Mouse (Mus musculus): ENCODE results near the gene Clpp. TPM values are rescaled to one million over a fixed set of nuclear protein-coding genes. Genes with fewer than 3 reads are reported as not detected.
A peak's percentile ranks its signal among the peaks of the same experiment; 100 is the strongest.

The Clpp gene
- polyA plus RNA-seq, 1 experiment from 2014 or later = 142 TPM

GRCm38 (mm10) chr17:56982013-56982412 lies 8.1 kb upstream of the Clpp start, which contains the start of gene Acer1:
TSS of gene Acer1 (minus strand) at chr17:56982126.
- ATAC-seq (ENCODE audit: insufficient read depth, low FRiP score, low TSS enrichment) = no peak
- DNase-seq (ENCODE audit: low spot score) = no peak
- WGBS = 79% methylated on average over 5 of the region's 5 CpGs

DNA sequence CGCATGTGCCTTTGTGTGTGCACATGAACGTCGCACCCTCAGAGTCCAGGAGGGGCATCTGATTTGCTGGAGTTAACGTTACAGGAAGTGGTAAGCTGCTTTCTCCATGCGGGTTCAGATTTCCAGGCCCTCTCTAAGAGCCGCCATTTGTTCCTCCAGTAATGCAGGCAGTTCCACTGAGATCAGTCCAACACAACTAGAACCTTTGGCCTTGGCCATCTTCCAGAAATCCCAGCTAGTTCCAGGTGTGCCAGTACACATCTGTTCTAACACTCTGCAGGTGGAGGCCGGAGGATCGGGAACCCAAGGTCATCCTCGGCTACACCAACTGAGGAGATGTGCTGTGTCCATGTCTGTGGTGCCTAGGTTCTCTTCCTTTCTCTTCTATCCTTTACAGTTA lies 5.2 kb upstream of the Clpp start:
- no peak overlapping the region for H3K4me3 ChIP-seq (ENCODE audit: low read depth, low read length)
- H3K4me2 ChIP-seq (ENCODE audit: low read depth) = no peak overlapping the region
- WGBS = 85% methylated on average over 9 of the region's 9 CpGs
- no peaks in the 10 kb centered on the region for H3K9me3 ChIP-seq (ENCODE audit: control insufficient read depth, low read length)
- no peak overlapping the region for H3K9ac ChIP-seq (ENCODE audit: low read length)
- no peaks in the 10 kb centered on the region for H3K27me3 ChIP-seq (ENCODE audit: control insufficient read depth, insufficient read depth, low read length)
- H3K36me3 ChIP-seq (ENCODE audit: control insufficient read depth, insufficient read depth, low read length) = no peaks in the 10 kb centered on the region
- H3K27ac ChIP-seq (ENCODE audit: low read depth, low read length) = no peak overlapping the region
- ATAC-seq (ENCODE audit: insufficient read depth, low FRiP score, low TSS enrichment) (no peak), DNase-seq (ENCODE audit: low spot score) (no peak)
- no peaks in the 10 kb centered on the region for H3K4me1 ChIP-seq (ENCODE audit: control insufficient read depth, insufficient read depth, low read length)

More at GRCm38 (mm10) chr17:56982013-56982412, 8.1 kb upstream of the Clpp start, which contains the start of gene Acer1:
- H3K36me3 ChIP-seq (ENCODE audit: control insufficient read depth, insufficient read depth, low read length) = no peaks in the 10 kb centered on the region
- H3K4me1 ChIP-seq (ENCODE audit: control insufficient read depth, insufficient read depth, low read length) = no peaks in the 10 kb centered on the region
- H3K9me3 ChIP-seq (ENCODE audit: control insufficient read depth, low read length) = no peaks in the 10 kb centered on the region
- no peak within 1 kb of the TSS for H3K9ac ChIP-seq (ENCODE audit: low read length)
- H3K4me3 ChIP-seq (ENCODE audit: low read depth, low read length) = no peak within 1 kb of the TSS
- H3K27me3 ChIP-seq (ENCODE audit: control insufficient read depth, insufficient read depth, low read length) = no peaks in the 10 kb centered on the region
- no peak within 1 kb of the TSS for H3K4me2 ChIP-seq (ENCODE audit: low read depth)
- H3K27ac ChIP-seq (ENCODE audit: low read depth, low read length) = no peak within 1 kb of the TSS

- ATAC-seq (ENCODE audit: insufficient read depth, low FRiP score, low TSS enrichment) (no peak), DNase-seq (ENCODE audit: low spot score) (no peak)
- Histone ChIP-seq H3K9me3 (ENCODE audit: control insufficient read depth, low read length) (no peaks in the 10 kb centered on the region), H3K4me1 (ENCODE audit: control insufficient read depth, insufficient read depth, low read length) (no peaks in the 10 kb centered on the region), H3K9ac (ENCODE audit: low read length) (no peak overlapping the region), H3K27ac (ENCODE audit: low read depth, low read length) (no peak overlapping the region), H3K36me3 (ENCODE audit: control insufficient read depth, insufficient read depth, low read length) (no peaks in the 10 kb centered on the region), H3K4me3 (ENCODE audit: low read depth, low read length) (no peak overlapping the region), H3K4me2 (ENCODE audit: low read depth) (no peak overlapping the region), H3K27me3 (ENCODE audit: control insufficient read depth, insufficient read depth, low read length) (no peaks in the 10 kb centered on the region)
- WGBS = 57% methylated on average over 3 of the region's 3 CpGs
Measured at GRCm38 (mm10) chr17:56985656-56986055, 4.4 kb upstream of the Clpp start.

DNA sequence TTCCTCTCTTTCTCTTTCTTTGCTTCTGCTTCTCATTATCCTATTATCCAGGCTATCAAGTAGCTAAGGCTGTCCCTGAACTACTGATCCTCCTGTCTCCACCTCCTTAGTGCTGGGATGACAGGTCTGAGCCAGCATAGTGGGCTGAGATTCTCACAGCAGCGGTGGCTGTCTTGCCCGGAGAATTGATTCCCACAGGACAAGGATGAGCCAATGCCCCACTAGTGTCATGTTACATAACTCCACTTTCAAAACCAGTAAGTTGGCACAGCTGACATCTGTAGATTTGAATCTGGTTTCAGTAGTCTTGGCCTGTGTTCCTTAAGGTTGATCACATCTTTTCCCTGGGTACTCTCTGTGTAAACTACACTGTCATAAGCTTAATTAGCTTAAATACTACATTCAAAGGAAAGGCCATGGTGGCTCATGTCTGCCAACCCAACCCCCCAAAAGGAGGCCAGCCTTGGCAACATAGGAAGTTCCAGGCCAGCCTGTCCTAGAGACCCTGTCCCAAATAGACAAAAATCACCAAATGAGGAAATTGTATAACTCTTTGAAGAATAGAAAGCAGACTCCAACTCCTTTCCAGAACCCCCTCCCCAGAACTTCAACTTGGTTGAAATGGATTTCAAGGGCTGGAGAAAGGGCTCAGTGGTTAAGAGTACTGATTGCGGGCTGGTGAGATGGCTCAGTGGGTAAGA lies 3.9 kb upstream of the Clpp start:
- no peak overlapping the region for H3K4me3 ChIP-seq (ENCODE audit: low read depth, low read length)
- no peak overlapping the region for H3K27ac ChIP-seq (ENCODE audit: low read depth, low read length)
- DNase-seq (ENCODE audit: low spot score) (no peak), ATAC-seq (ENCODE audit: insufficient read depth, low FRiP score, low TSS enrichment) (no peak)
- H3K36me3 ChIP-seq (ENCODE audit: control insufficient read depth, insufficient read depth, low read length) = no peaks in the 10 kb centered on the region
- 90% methylated on average over 3 of the region's 3 CpGs for WGBS
- no peak overlapping the region for H3K4me2 ChIP-seq (ENCODE audit: low read depth)
- H3K9ac ChIP-seq (ENCODE audit: low read length) = no peak overlapping the region
- H3K4me1 ChIP-seq (ENCODE audit: control insufficient read depth, insufficient read depth, low read length) = no peaks in the 10 kb centered on the region
- no peaks in the 10 kb centered on the region for H3K27me3 ChIP-seq (ENCODE audit: control insufficient read depth, insufficient read depth, low read length)
- H3K9me3 ChIP-seq (ENCODE audit: control insufficient read depth, low read length) = no peaks in the 10 kb centered on the region

DNA sequence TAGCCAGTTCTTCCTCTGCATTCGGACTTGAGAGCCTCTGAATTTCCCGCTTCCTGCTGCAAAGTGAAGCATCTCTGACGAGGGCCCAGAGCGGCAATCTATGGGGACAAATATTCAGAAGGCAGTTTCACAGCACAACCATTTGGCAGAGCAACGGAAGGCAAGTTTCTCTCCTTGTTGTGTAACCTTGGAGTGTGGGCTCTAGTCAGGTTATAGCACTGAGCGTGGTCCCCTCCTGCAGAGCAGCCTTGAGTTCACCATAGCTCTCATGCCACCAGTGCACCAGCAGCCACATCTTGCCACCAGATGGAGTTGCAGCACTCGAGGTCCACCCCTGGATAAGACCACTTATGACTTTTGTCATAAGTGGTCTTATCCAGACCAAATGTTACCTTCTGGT lies 1.7 kb upstream of the Clpp start:
- ATAC-seq (ENCODE audit: insufficient read depth, low FRiP score, low TSS enrichment) = no peak
- Histone ChIP-seq H3K4me3 (ENCODE audit: low read depth, low read length) (no peak overlapping the region), H3K9me3 (ENCODE audit: control insufficient read depth, low read length) (no peaks in the 10 kb centered on the region), H3K27me3 (ENCODE audit: control insufficient read depth, insufficient read depth, low read length) (no peaks in the 10 kb centered on the region), H3K4me2 (ENCODE audit: low read depth) (no peak overlapping the region), H3K9ac (ENCODE audit: low read length) (no peak overlapping the region), H3K36me3 (ENCODE audit: control insufficient read depth, insufficient read depth, low read length) (peaks cover 6% of the 10 kb centered on the region), H3K4me1 (ENCODE audit: control insufficient read depth, insufficient read depth, low read length) (no peaks in the 10 kb centered on the region), H3K27ac (ENCODE audit: low read depth, low read length) (no peak overlapping the region)
- DNase-seq (ENCODE audit: low spot score) = no peak
- WGBS = 88% methylated on average over 7 of the region's 7 CpGs

DNA sequence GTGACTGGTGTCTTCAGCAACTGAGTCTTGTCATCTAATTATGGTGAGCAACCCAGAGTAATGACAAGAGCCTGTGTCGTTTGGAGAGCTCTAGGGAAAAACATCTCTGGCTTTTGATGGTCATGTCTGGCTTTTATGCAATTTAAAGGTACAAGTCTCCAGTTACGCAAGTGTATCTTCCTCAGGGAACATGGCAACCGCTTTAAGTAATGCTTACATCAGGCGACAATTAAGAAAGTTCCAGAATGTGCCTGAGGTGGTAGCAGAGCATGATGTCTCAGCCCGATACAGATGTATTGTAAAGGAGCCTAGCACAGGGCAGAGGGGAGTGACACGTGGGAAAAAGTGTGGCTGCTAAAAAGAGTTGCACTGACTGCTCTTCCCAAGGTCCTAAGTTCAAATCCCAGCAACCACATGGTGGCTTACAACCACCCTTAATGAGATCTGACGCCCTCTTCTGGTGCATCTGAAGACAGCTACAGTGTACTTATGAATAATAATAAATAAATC lies 1.1 kb upstream of the Clpp start:
- DNase-seq (ENCODE audit: low spot score) (no peak), ATAC-seq (ENCODE audit: insufficient read depth, low FRiP score, low TSS enrichment) (no peak)
- Histone ChIP-seq H3K27me3 (ENCODE audit: control insufficient read depth, insufficient read depth, low read length) (no peaks in the 10 kb centered on the region), H3K9me3 (ENCODE audit: control insufficient read depth, low read length) (no peaks in the 10 kb centered on the region), H3K4me3 (ENCODE audit: low read depth, low read length) (no peak overlapping the region), H3K9ac (ENCODE audit: low read length) (no peak overlapping the region; the same call in 1 of the 2 replicates), H3K27ac (ENCODE audit: low read depth, low read length) (no peak overlapping the region), H3K4me2 (ENCODE audit: low read depth) (peak overlapping the region; percentile 66; the same call in 1 of the 2 replicates), H3K4me1 (ENCODE audit: control insufficient read depth, insufficient read depth, low read length) (no peaks in the 10 kb centered on the region), H3K36me3 (ENCODE audit: control insufficient read depth, insufficient read depth, low read length) (peaks cover 11% of the 10 kb centered on the region)
- 75% methylated on average over 7 of the region's 7 CpGs for WGBS

GRCm38 (mm10) chr17:56989467-56990114 lies 514 bp upstream of the Clpp start:
- DNase-seq (ENCODE audit: low spot score) = no peak
- 3% methylated on average over 25 of the region's 25 CpGs for WGBS
- Histone ChIP-seq H3K9ac (ENCODE audit: low read length) (peak overlapping the region; percentile 76), H3K9me3 (ENCODE audit: control insufficient read depth, low read length) (no peaks in the 10 kb centered on the region), H3K4me1 (ENCODE audit: control insufficient read depth, insufficient read depth, low read length) (no peaks in the 10 kb centered on the region), H3K36me3 (ENCODE audit: control insufficient read depth, insufficient read depth, low read length) (peaks cover 13% of the 10 kb centered on the region), H3K27me3 (ENCODE audit: control insufficient read depth, insufficient read depth, low read length) (no peaks in the 10 kb centered on the region), H3K4me3 (ENCODE audit: low read depth, low read length) (peak overlapping the region; percentile 75), H3K4me2 (ENCODE audit: low read depth) (peak overlapping the region; percentile 66), H3K27ac (ENCODE audit: low read depth, low read length) (peak overlapping the region; percentile 61; the same call in 1 of the 2 replicates)
- ATAC-seq (ENCODE audit: insufficient read depth, low FRiP score, low TSS enrichment) = peak; percentile 90

- DNase-seq (ENCODE audit: low spot score) = no peak
- no peaks in the 10 kb centered on the region for H3K9me3 ChIP-seq (ENCODE audit: control insufficient read depth, low read length)
- H3K36me3 ChIP-seq (ENCODE audit: control insufficient read depth, insufficient read depth, low read length) = peaks cover 21% of the 10 kb centered on the region
- H3K4me1 ChIP-seq (ENCODE audit: control insufficient read depth, insufficient read depth, low read length) = no peaks in the 10 kb centered on the region
- H3K4me2 ChIP-seq (ENCODE audit: low read depth) = peak overlapping the region; percentile 66
- H3K27ac ChIP-seq (ENCODE audit: low read depth, low read length) = no peak overlapping the region
- H3K4me3 ChIP-seq (ENCODE audit: low read depth, low read length) = peak overlapping the region; percentile 75
- H3K27me3 ChIP-seq (ENCODE audit: control insufficient read depth, insufficient read depth, low read length) = no peaks in the 10 kb centered on the region
- H3K9ac ChIP-seq (ENCODE audit: low read length) = no peak overlapping the region; the same call in 1 of the 2 replicates
- ATAC-seq (ENCODE audit: insufficient read depth, low FRiP score, low TSS enrichment) = no peak
- 63% methylated on average over 2 of the region's 2 CpGs for WGBS
Measured at GRCm38 (mm10) chr17:56990966-56991365, 861 bp downstream of the Clpp start.
